Mouse (Mus musculus) cortical plate, adult 2 months (tissue): ENCODE measurements at regions not wholly inside any gene's neighbourhood (a gene's known extent, or its start where the extent isn't known, plus 50 kb on each side); places are given as distances from the start of the nearest gene placed in this dataset.

Experiments used
- H3K27ac ChIP-seq: fragments of 200-500 bp; 2 replicates; pipeline ENCODE4 v1.5.1; 2012; ENCODE audit warnings: low read length, control low read depth, inconsistent platforms; ENCODE audit not compliant: insufficient read depth
- H3K4me1 ChIP-seq: fragments of 200-500 bp; 2 replicates; pipeline ENCODE4 v1.6.1; 2011; ENCODE audit warnings: low read length; ENCODE audit not compliant: control insufficient read depth, insufficient read depth
- H3K4me3 ChIP-seq: fragments of 200-500 bp; 2 replicates; pipeline ENCODE4 v1.5.1; 2011; ENCODE audit warnings: mild to moderate bottlenecking, low read length, control low read depth; ENCODE audit not compliant: insufficient read depth
- CTCF ChIP-seq: fragments of 200-500 bp; IDR thresholded peaks from 2 replicates; pipeline ENCODE4 v1.5.1; 2011; ENCODE audit warnings: mild to moderate bottlenecking, control low read depth, low read length; ENCODE audit not compliant: insufficient read depth; ENCODE audit errors: extremely low read depth
- POLR2A ChIP-seq: fragments of 200-500 bp; IDR thresholded peaks from 2 replicates; pipeline ENCODE4 v1.6.1; 2011; ENCODE audit warnings: mild to moderate bottlenecking, low read length, control low read depth; ENCODE audit not compliant: insufficient read depth; ENCODE audit errors: extremely low read depth

- no peak overlapping the region for H3K4me3 ChIP-seq
- no peaks in the 10 kb centered on the region for H3K4me1 ChIP-seq
- no peak overlapping the region for H3K27ac ChIP-seq
- no peak for TF ChIP-seq CTCF
- TF ChIP-seq POLR2A: no peak
Measured at GRCm38 (mm10) chr11:63456356-63456755, 327.6 kb downstream of the Pmp22 start.

GRCm38 (mm10) chr11:63457250-63457649 is 328.5 kb downstream of the Pmp22 start:
- TF ChIP-seq CTCF (no peak), POLR2A (no peak)
- Histone ChIP-seq H3K4me1 (no peaks in the 10 kb centered on the region), H3K27ac (no peak overlapping the region), H3K4me3 (no peak overlapping the region)

GRCm38 (mm10) chr11:63460146-63460545 is 331.4 kb downstream of the Pmp22 start:
- Histone ChIP-seq H3K27ac (no peak overlapping the region), H3K4me3 (no peak overlapping the region), H3K4me1 (no peaks in the 10 kb centered on the region)
- TF ChIP-seq CTCF (no peak), POLR2A (no peak)

- TF ChIP-seq CTCF (no peak), POLR2A (no peak)
- no peak overlapping the region for H3K4me3 ChIP-seq
- H3K27ac ChIP-seq: no peak overlapping the region
Measured at GRCm38 (mm10) chr11:63463797-63464331, 335.1 kb downstream of the Pmp22 start.

GRCm38 (mm10) chr11:63465941-63466340 is 337.2 kb downstream of the Pmp22 start:
- TF ChIP-seq POLR2A (no peak), CTCF (no peak)

More at GRCm38 (mm10) chr11:63463797-63464331, 335.1 kb downstream of the Pmp22 start:
- H3K4me1 ChIP-seq: no peaks in the 10 kb centered on the region

GRCm38 (mm10) chr11:63466541-63466940 is 337.8 kb downstream of the Pmp22 start:
- Histone ChIP-seq H3K4me3 (no peak overlapping the region), H3K4me1 (no peaks in the 10 kb centered on the region), H3K27ac (no peak overlapping the region)
- no peak for TF ChIP-seq POLR2A
- TF ChIP-seq CTCF: no peak

More at GRCm38 (mm10) chr11:63465941-63466340, 337.2 kb downstream of the Pmp22 start:
- no peak overlapping the region for H3K4me3 ChIP-seq
- no peak overlapping the region for H3K27ac ChIP-seq
- no peaks in the 10 kb centered on the region for H3K4me1 ChIP-seq

GRCm38 (mm10) chr11:63474831-63475230 is 346.0 kb downstream of the Pmp22 start:
- no peak overlapping the region for H3K27ac ChIP-seq
- no peak for TF ChIP-seq CTCF
- no peak for TF ChIP-seq POLR2A
- H3K4me1 ChIP-seq: no peaks in the 10 kb centered on the region
- H3K4me3 ChIP-seq: no peak overlapping the region

GRCm38 (mm10) chr11:63481676-63482310 is 353.0 kb downstream of the Pmp22 start:
- TF ChIP-seq CTCF (no peak), POLR2A (no peak)
- Histone ChIP-seq H3K4me3 (no peak overlapping the region), H3K27ac (no peak overlapping the region), H3K4me1 (no peaks in the 10 kb centered on the region)

GRCm38 (mm10) chr11:63482593-63482992 is 353.8 kb downstream of the Pmp22 start:
- Histone ChIP-seq H3K27ac (no peak overlapping the region), H3K4me1 (no peaks in the 10 kb centered on the region), H3K4me3 (no peak overlapping the region)
- no peak for TF ChIP-seq POLR2A
- TF ChIP-seq CTCF: no peak

- Histone ChIP-seq H3K4me3 (no peak overlapping the region), H3K4me1 (no peaks in the 10 kb centered on the region), H3K27ac (no peak overlapping the region)
- TF ChIP-seq POLR2A (no peak), CTCF (no peak)
Measured at GRCm38 (mm10) chr11:63487203-63487602, 358.4 kb downstream of the Pmp22 start.

- TF ChIP-seq CTCF: no peak
- Histone ChIP-seq H3K4me3 (no peak overlapping the region), H3K27ac (no peak overlapping the region), H3K4me1 (no peaks in the 10 kb centered on the region)
Measured at GRCm38 (mm10) chr11:63502181-63502580, 373.4 kb downstream of the Pmp22 start.
